In genomic region chr2:32381141-32381774, GRCm38 (mm10) we compare ENCODE assay signal across 8 mouse cellular contexts. TPM values are rescaled to one million over a fixed set of nuclear protein-coding genes. Genes with fewer than 3 reads are reported as not detected.
DNase-seq lines count a peak whose midpoint lies in the region; ATAC-seq and TF ChIP-seq lines count a peak whose summit lies in the region.

No protein-coding gene starts in this region.

- peak overlapping the region; percentile 37; the same call in 1 of the 2 replicates for H3K27ac ChIP-seq in kidney, embryonic 15.5 days
- no peak overlapping the region for H3K27ac ChIP-seq in embryonic fibroblast, embryonic 13.5 days (ENCODE audit: insufficient read depth, low read length)
- H3K27ac ChIP-seq in midbrain, embryonic 15.5 days: peak overlapping the region; percentile 54; the same call in 1 of the 2 replicates

- no peak for TF ChIP-seq POLR2A in embryonic fibroblast, embryonic 13.5 days (IDR thresholded peaks at IDR 0.05; ENCODE audit: low read depth, low read length)

- peak overlapping the region; percentile 56 for H3K9ac ChIP-seq in kidney, embryonic 15.5 days
- peak overlapping the region; percentile 67 for H3K9ac ChIP-seq in midbrain, embryonic 15.5 days

- peak overlapping the region; percentile 95 for H3K4me2 ChIP-seq in kidney, embryonic 15.5 days
- peak overlapping the region; percentile 82 for H3K4me2 ChIP-seq in midbrain, embryonic 15.5 days

- H3K27me3 ChIP-seq in kidney, embryonic 15.5 days: peaks cover 10% of the 10 kb centered on the region; the same call in 1 of the 2 replicates
- peaks cover 37% of the 10 kb centered on the region for H3K27me3 ChIP-seq in G1E (ENCODE audit: insufficient read depth, low read length)
- 0 out of 2 replicates have a peak, but pooled peaks cover 2% of the 10 kb centered on the region for H3K27me3 ChIP-seq in midbrain, embryonic 15.5 days (replicated peaks)

- peaks cover 10% of the 10 kb centered on the region for H3K4me1 ChIP-seq in kidney, embryonic 15.5 days
- peaks cover 32% of the 10 kb centered on the region for H3K4me1 ChIP-seq in G1E (ENCODE audit: insufficient read depth, low read depth, low read length)
- no peaks in the 10 kb centered on the region for H3K4me1 ChIP-seq in embryonic fibroblast, embryonic 13.5 days (ENCODE audit: control insufficient read depth, insufficient read depth, low read length)
- H3K4me1 ChIP-seq in midbrain, embryonic 15.5 days: peaks cover 13% of the 10 kb centered on the region

- no peaks in the 10 kb centered on the region for H3K9me3 ChIP-seq in kidney, embryonic 15.5 days (replicated peaks)
- no peaks in the 10 kb centered on the region for H3K9me3 ChIP-seq in G1E (replicated peaks)
- no peaks in the 10 kb centered on the region for H3K9me3 ChIP-seq in midbrain, embryonic 15.5 days

- intact Hi-C loops in left cerebral cortex, postnatal 14 days (cut with DNase I): no loop called here

- under 1% methylated on average over 27 of the region's 27 CpGs for WGBS in kidney, embryonic 15.5 days
- WGBS in midbrain, embryonic 15.5 days: under 1% methylated on average over 27 of the region's 27 CpGs

- peak overlapping the region; percentile 75 for H3K4me3 ChIP-seq in kidney, embryonic 15.5 days (replicated peaks)
- peak overlapping the region; percentile 79 for H3K4me3 ChIP-seq in G1E (ENCODE audit: low read depth, low read length)
- peak overlapping the region; percentile 82 for H3K4me3 ChIP-seq in embryonic fibroblast, embryonic 13.5 days (ENCODE audit: insufficient read depth, low read length)
- H3K4me3 ChIP-seq in midbrain, embryonic 15.5 days: peak overlapping the region; percentile 63

- peak; percentile 58 for ATAC-seq in kidney, embryonic 15.5 days (replicated peaks; ENCODE audit: low FRiP score)
- ATAC-seq in G1E (ENCODE audit: extremely low read depth, insufficient number of reproducible peaks, low FRiP score, poor library complexity, severe bottlenecking): no peak
- ATAC-seq in midbrain, embryonic 15.5 days (replicated peaks): peak; percentile 66

- no peak for TF ChIP-seq CTCF in G1E (IDR thresholded peaks at IDR 0.05; ENCODE audit: low read depth, low read length)
- no peak for TF ChIP-seq CTCF in embryonic fibroblast, embryonic 13.5 days (IDR thresholded peaks at IDR 0.05; ENCODE audit: borderline replicate concordance, insufficient read depth, low read length)

- peaks cover 34% of the 10 kb centered on the region for H3K36me3 ChIP-seq in kidney, embryonic 15.5 days
- H3K36me3 ChIP-seq in G1E (replicated peaks): peaks cover 43% of the 10 kb centered on the region
- peaks cover 31% of the 10 kb centered on the region; the same call in 1 of the 2 replicates for H3K36me3 ChIP-seq in midbrain, embryonic 15.5 days (replicated peaks)

- DNase-seq in kidney, postnatal 25 days: no peak
- DNase-seq in G1E (ENCODE audit: low spot score): no peak
- DNase-seq in left cerebral cortex, postnatal 14 days (ENCODE audit: low spot score in 2 of 2): peak; percentile 51 to 55
- DNase-seq in adrenal gland, adult 18-20 months (ENCODE audit: low spot score in 2 of 2): no peak
- no peak for DNase-seq in spleen, adult 18-20 months

RNA-seq across cellular contexts. Expression of gene 1110008P14Rik, which starts 0.5 kb away (rescaled TPM):
- 47.1 and 52.1 TPM in 2 replicates for polyA plus RNA-seq in kidney, embryonic 15.5 days (2015; fragmentation: Nextera tagmentation; extraction: Ambion mirVana)
- total RNA-seq in G1E (2014; fragmentation: Nextera tagmentation) (61.4 and 63.6 TPM in 2 replicates), G1E (2017) (26.5 and 33.0 TPM in 2 replicates)
- 61.9 and 82.0 TPM in 2 replicates for polyA plus RNA-seq in G1E (2012)
- 28.8 and 30.3 TPM in 2 replicates for polyA plus RNA-seq in embryonic fibroblast, embryonic 13.5 days (2011; ENCODE audit: insufficient read length, low read depth, missing spikeins)
- 100 to 1,000 TPM; 265 to 282 TPM for total RNA-seq in left cerebral cortex, postnatal 14 days (2021)
- polyA plus RNA-seq in midbrain, embryonic 15.5 days (2015; fragmentation: Nextera tagmentation; extraction: Ambion mirVana): 116 and 117 TPM in 2 replicates
- 100 to 1,000 TPM; 158 to 166 TPM for total RNA-seq in adrenal gland, adult 18-20 months (2021)

RNA-seq across cellular contexts. Expression of gene Lcn2, which starts 6.8 kb away (rescaled TPM):
- polyA plus RNA-seq in kidney, embryonic 15.5 days (2015; fragmentation: Nextera tagmentation; extraction: Ambion mirVana): 6.8 and 9.1 TPM in 2 replicates
- not detected in 2 replicates for total RNA-seq in G1E (2014; fragmentation: Nextera tagmentation)
- not detected in 2 replicates for total RNA-seq in G1E (2017)
- polyA plus RNA-seq in G1E (2012): 0.05 TPM in 1 of 2 replicates, not detected in the other
- not detected in 2 replicates for polyA plus RNA-seq in embryonic fibroblast, embryonic 13.5 days (2011; ENCODE audit: insufficient read length, low read depth, missing spikeins)
- total RNA-seq in left cerebral cortex, postnatal 14 days (2021): 1 to 10 TPM; 1.5 to 2.6 TPM
- polyA plus RNA-seq in midbrain, embryonic 15.5 days (2015; fragmentation: Nextera tagmentation; extraction: Ambion mirVana): 0.44 and 0.83 TPM in 2 replicates
- total RNA-seq in adrenal gland, adult 18-20 months (2021): 1 to 10 TPM; 1.7 to 2.1 TPM

RNA-seq across cellular contexts. Expression of gene Ptges2, which starts 14.4 kb away (rescaled TPM):
- 30.5 and 31.2 TPM in 2 replicates for polyA plus RNA-seq in kidney, embryonic 15.5 days (2015; fragmentation: Nextera tagmentation; extraction: Ambion mirVana)
- total RNA-seq in G1E (2014; fragmentation: Nextera tagmentation) (13.8 and 21.5 TPM in 2 replicates), G1E (2017) (11.5 and 12.4 TPM in 2 replicates)
- polyA plus RNA-seq in G1E (2012): 6.8 and 7.0 TPM in 2 replicates
- 14.3 and 18.0 TPM in 2 replicates for polyA plus RNA-seq in embryonic fibroblast, embryonic 13.5 days (2011; ENCODE audit: insufficient read length, low read depth, missing spikeins)
- total RNA-seq in left cerebral cortex, postnatal 14 days (2021): 10 to 100 TPM; 43.5 to 48.3 TPM
- 51.3 and 54.2 TPM in 2 replicates for polyA plus RNA-seq in midbrain, embryonic 15.5 days (2015; fragmentation: Nextera tagmentation; extraction: Ambion mirVana)
- 10 to 100 TPM; 56.9 to 66.5 TPM for total RNA-seq in adrenal gland, adult 18-20 months (2021)

RNA-seq across cellular contexts. Expression of gene Dnm1, which starts 28.1 kb away (rescaled TPM):
- polyA plus RNA-seq in kidney, embryonic 15.5 days (2015; fragmentation: Nextera tagmentation; extraction: Ambion mirVana): 6.3 and 7.9 TPM in 2 replicates
- total RNA-seq in G1E (2014; fragmentation: Nextera tagmentation): not detected in 2 replicates
- total RNA-seq in G1E (2017): 0.05 TPM in 1 of 2 replicates, not detected in the other
- 0.14 and 0.15 TPM in 2 replicates for polyA plus RNA-seq in G1E (2012)
- polyA plus RNA-seq in embryonic fibroblast, embryonic 13.5 days (2011; ENCODE audit: insufficient read length, low read depth, missing spikeins): 37.2 and 52.6 TPM in 2 replicates
- total RNA-seq in left cerebral cortex, postnatal 14 days (2021): 1,000 to 10,000 TPM; 1,093 to 1,153 TPM
- polyA plus RNA-seq in midbrain, embryonic 15.5 days (2015; fragmentation: Nextera tagmentation; extraction: Ambion mirVana): 78.4 and 79.0 TPM in 2 replicates
- total RNA-seq in adrenal gland, adult 18-20 months (2021): 10 to 100 TPM; 18.6 to 25.6 TPM

RNA-seq across cellular contexts. Expression of gene Ciz1, which starts 29.1 kb away (rescaled TPM):
- 48.7 and 56.6 TPM in 2 replicates for polyA plus RNA-seq in kidney, embryonic 15.5 days (2015; fragmentation: Nextera tagmentation; extraction: Ambion mirVana)
- total RNA-seq in G1E (2014; fragmentation: Nextera tagmentation): 196 and 213 TPM in 2 replicates
- 62.9 and 71.6 TPM in 2 replicates for total RNA-seq in G1E (2017)
- polyA plus RNA-seq in G1E (2012): 306 and 372 TPM in 2 replicates
- 41.8 and 47.6 TPM in 2 replicates for polyA plus RNA-seq in embryonic fibroblast, embryonic 13.5 days (2011; ENCODE audit: insufficient read length, low read depth, missing spikeins)
- total RNA-seq in left cerebral cortex, postnatal 14 days (2021): 10 to 100 TPM; 69.5 to 79.0 TPM
- 62.5 and 64.4 TPM in 2 replicates for polyA plus RNA-seq in midbrain, embryonic 15.5 days (2015; fragmentation: Nextera tagmentation; extraction: Ambion mirVana)
- 10 to 100 TPM; 62.6 to 69.6 TPM for total RNA-seq in adrenal gland, adult 18-20 months (2021)

Comparison
In these comparisons a context has a peak if more than half of its experiments do, and no peak if none do; other contexts are left out.
1. DNase-seq: peak in left cerebral cortex, postnatal 14 days (2 of 2); none in kidney, postnatal 25 days (0 of 2), G1E (single experiment), adrenal gland, adult 18-20 months (0 of 2) and spleen, adult 18-20 months (0 of 2).
2. Peak in every context shown above with its lines, with median percentiles within 50 percentile points of each other: H3K4me3 ChIP-seq.